Mouse (Mus musculus): ENCODE measurements around the gene Wfdc13. TPM values are rescaled to one million over a fixed set of nuclear protein-coding genes. Genes with fewer than 3 reads are reported as not detected.
"Not testable (repeated sequence)": the region's sequence is repeated elsewhere in the genome, so short reads cannot be mapped to it uniquely, and the experiment has no call there.

Gene Wfdc13
- polyA plus RNA-seq, 1 experiment from 2014 or later: 1.3 TPM

DNA sequence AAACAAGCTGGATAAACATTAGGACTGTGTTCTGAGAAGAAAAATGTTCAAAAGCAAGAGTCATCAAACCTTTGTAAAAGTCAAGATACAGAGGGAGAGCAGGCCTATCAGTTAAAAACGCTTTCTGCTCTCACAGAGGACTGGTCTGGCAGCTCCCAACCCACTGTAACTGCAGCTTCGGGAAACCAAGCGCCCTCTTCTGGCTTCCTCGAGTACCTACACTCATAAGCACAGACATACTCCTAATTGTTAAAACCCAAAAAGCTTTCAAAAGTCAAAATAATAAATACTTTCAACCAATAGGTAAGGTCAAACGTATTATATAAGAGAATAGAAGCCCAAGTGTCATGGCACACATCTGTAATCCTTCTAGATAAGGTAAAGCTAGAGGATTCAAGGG lies 19.3 kb downstream of the Wfdc13 start:
- H3K27me3 ChIP-seq (replicated peaks; ENCODE audit: insufficient read depth, low read length): no peaks in the 10 kb centered on the region
- H3K9ac ChIP-seq (replicated peaks; ENCODE audit: low read depth): no peak overlapping the region
- no peaks in the 10 kb centered on the region for H3K9me3 ChIP-seq (ENCODE audit: low read length)
- no peaks in the 10 kb centered on the region for H3K4me1 ChIP-seq (ENCODE audit: insufficient read depth, low read depth, low read length)
- ATAC-seq (no peak), DNase-seq (ENCODE audit: low spot score) (no peak)
- WGBS: 74% methylated on average over 5 of the region's 5 CpGs
- H3K27ac ChIP-seq (ENCODE audit: low read length): no peak overlapping the region
- TF ChIP-seq CTCF (IDR thresholded peaks at IDR 0.05): no peak
- no peak for TF ChIP-seq EP300 (IDR thresholded peaks at IDR 0.05)
- H3K36me3 ChIP-seq (ENCODE audit: insufficient read depth, low read length): no peaks in the 10 kb centered on the region
- H3K4me3 ChIP-seq (ENCODE audit: low read depth, low read length): no peak overlapping the region
- no peak overlapping the region for H3K4me2 ChIP-seq (replicated peaks; ENCODE audit: low read depth, low read length)

DNA sequence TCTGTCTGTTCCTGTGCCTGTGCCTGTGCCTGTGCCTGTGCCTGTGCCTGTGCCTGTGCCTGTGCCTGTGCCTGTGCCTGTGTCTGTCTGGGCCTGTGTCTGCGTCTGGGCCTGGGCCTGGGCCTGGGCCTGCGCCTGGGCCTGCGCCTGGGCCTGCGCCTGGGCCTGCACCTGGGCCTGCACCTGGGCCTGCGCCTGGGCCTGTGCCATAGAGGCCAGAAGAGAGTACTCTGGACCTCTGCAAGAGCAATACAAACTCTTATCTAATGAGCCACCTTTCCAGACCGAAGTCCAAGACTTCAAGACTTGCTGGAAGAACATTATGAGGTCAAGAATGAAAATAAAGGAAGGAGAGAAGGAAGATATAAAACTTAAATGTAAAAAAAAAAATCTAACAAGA lies 20.4 kb downstream of the Wfdc13 start:
- 85% methylated on average over 6 of the region's 6 CpGs for WGBS
- TF ChIP-seq EP300 (IDR thresholded peaks at IDR 0.05) (no peak), CTCF (IDR thresholded peaks at IDR 0.05) (no peak)
- no peak for ATAC-seq
- H3K4me1 ChIP-seq (ENCODE audit: insufficient read depth, low read depth, low read length): no peaks in the 10 kb centered on the region
- DNase-seq (ENCODE audit: low spot score): no peak
- no peak overlapping the region for H3K9ac ChIP-seq (replicated peaks; ENCODE audit: low read depth)
- no peaks in the 10 kb centered on the region for H3K36me3 ChIP-seq (ENCODE audit: insufficient read depth, low read length)
- no peaks in the 10 kb centered on the region for H3K9me3 ChIP-seq (ENCODE audit: low read length)
- H3K27ac ChIP-seq (ENCODE audit: low read length): no peak overlapping the region
- no peak overlapping the region for H3K4me2 ChIP-seq (replicated peaks; ENCODE audit: low read depth, low read length)
- H3K27me3 ChIP-seq (replicated peaks; ENCODE audit: insufficient read depth, low read length): no peaks in the 10 kb centered on the region
- H3K4me3 ChIP-seq (ENCODE audit: low read depth, low read length): no peak overlapping the region

- no peak for TF ChIP-seq EP300 (IDR thresholded peaks at IDR 0.05)
- TF ChIP-seq CTCF (IDR thresholded peaks at IDR 0.05): no peak
- H3K4me2 ChIP-seq (replicated peaks; ENCODE audit: low read depth, low read length): no peak overlapping the region
- no peak for ATAC-seq
- no peak for DNase-seq (ENCODE audit: low spot score)
- H3K27ac ChIP-seq (ENCODE audit: low read length): no peak overlapping the region
- 88% methylated on average over 14 of the region's 14 CpGs for WGBS
- no peaks in the 10 kb centered on the region for H3K9me3 ChIP-seq (ENCODE audit: low read length)
- no peaks in the 10 kb centered on the region for H3K4me1 ChIP-seq (ENCODE audit: insufficient read depth, low read depth, low read length)
- no peak overlapping the region for H3K9ac ChIP-seq (replicated peaks; ENCODE audit: low read depth)
- no peaks in the 10 kb centered on the region for H3K36me3 ChIP-seq (ENCODE audit: insufficient read depth, low read length)
- no peaks in the 10 kb centered on the region for H3K27me3 ChIP-seq (replicated peaks; ENCODE audit: insufficient read depth, low read length)
- H3K4me3 ChIP-seq (ENCODE audit: low read depth, low read length): no peak overlapping the region
Observed at GRCm38 (mm10) chr2:164705991-164706390, 21.1 kb downstream of the Wfdc13 start.

- H3K36me3 ChIP-seq (ENCODE audit: insufficient read depth, low read length): no peaks in the 10 kb centered on the region
- DNase-seq (ENCODE audit: low spot score) (no peak), ATAC-seq (no peak)
- no peaks in the 10 kb centered on the region for H3K9me3 ChIP-seq (ENCODE audit: low read length)
- TF ChIP-seq EP300 (IDR thresholded peaks at IDR 0.05): no peak
- no peak for TF ChIP-seq CTCF (IDR thresholded peaks at IDR 0.05)
- no peaks in the 10 kb centered on the region for H3K4me1 ChIP-seq (ENCODE audit: insufficient read depth, low read depth, low read length)
- no peak within 1 kb of the TSS for H3K4me3 ChIP-seq (ENCODE audit: low read depth, low read length)
- no peak within 1 kb of the TSS for H3K27ac ChIP-seq (ENCODE audit: low read length)
- H3K4me2 ChIP-seq (replicated peaks; ENCODE audit: low read depth, low read length): no peak within 1 kb of the TSS
- no peaks in the 10 kb centered on the region for H3K27me3 ChIP-seq (replicated peaks; ENCODE audit: insufficient read depth, low read length)
- 71% methylated on average over 6 of the region's 6 CpGs for WGBS
- H3K9ac ChIP-seq (replicated peaks; ENCODE audit: low read depth): no peak within 1 kb of the TSS
Observed at GRCm38 (mm10) chr2:164715005-164715404, 30.1 kb downstream of the Wfdc13 start, which contains the start of gene Spint5. Spint5 (plus strand) TSS chr2:164715305.

DNA sequence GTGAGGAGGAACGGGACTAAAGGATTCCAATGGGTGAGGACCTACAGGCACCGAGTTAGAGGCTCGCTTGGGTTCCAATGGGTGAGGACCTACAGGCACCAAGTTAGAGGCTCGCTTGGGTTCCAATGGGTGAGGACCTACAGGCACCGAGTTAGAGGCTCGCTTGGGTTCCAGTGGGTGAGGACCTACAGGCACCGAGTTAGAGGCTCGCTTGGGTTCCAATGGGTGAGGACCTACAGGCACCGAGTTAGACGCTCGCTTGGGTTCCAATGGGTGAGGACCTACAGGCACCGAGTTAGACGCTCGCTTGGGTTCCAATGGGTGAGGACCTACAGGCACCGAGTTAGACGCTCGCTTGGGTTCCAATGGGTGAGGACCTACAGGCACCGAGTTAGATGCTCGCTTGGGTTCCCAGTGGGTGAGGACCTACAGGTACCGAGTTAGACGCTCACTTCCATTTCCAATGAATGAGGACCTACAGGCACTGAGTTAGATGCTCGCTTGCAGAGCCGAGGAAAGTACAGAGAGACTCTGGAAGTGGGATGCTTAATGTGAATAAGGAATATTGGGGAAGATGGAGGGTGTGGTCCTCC lies 31.4 kb downstream of the Wfdc13 start:
- not testable (repeated sequence) for ATAC-seq; DNase-seq (ENCODE audit: low spot score); H3K27me3 ChIP-seq (replicated peaks; ENCODE audit: insufficient read depth, low read length); H3K4me1 ChIP-seq (ENCODE audit: insufficient read depth, low read depth, low read length); H3K4me3 ChIP-seq (ENCODE audit: low read depth, low read length); H3K9me3 ChIP-seq (ENCODE audit: low read length); H3K36me3 ChIP-seq (ENCODE audit: insufficient read depth, low read length); H3K9ac ChIP-seq (replicated peaks; ENCODE audit: low read depth); H3K27ac ChIP-seq (ENCODE audit: low read length); H3K4me2 ChIP-seq (replicated peaks; ENCODE audit: low read depth, low read length)
- WGBS: 88% methylated on average over 20 of the region's 23 CpGs

DNA sequence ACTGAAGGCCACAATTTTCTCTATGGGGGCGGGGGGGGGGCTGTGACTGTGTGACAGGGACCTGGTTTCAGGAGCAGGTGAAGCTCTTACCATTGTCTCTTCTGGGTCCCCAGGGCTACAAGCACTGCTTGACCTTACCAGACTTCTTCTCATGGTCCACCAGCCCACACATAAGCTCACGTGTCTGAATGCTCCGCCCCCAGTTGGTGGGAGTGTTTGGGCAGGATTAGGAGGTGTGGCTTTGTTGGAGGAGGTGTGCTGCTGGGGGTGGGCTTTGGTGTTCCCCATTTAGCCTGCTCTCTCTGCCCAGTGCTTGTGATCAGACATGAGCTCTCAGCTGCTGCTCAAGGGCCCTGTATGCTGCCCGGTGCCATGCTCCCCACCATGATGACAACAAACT lies 38.4 kb downstream of the Wfdc13 start:
- Histone ChIP-seq H3K4me3 (ENCODE audit: low read depth, low read length) (no peak overlapping the region), H3K9me3 (ENCODE audit: low read length) (no peaks in the 10 kb centered on the region), H3K27me3 (replicated peaks; ENCODE audit: insufficient read depth, low read length) (no peaks in the 10 kb centered on the region), H3K27ac (ENCODE audit: low read length) (no peak overlapping the region), H3K4me1 (ENCODE audit: insufficient read depth, low read depth, low read length) (no peaks in the 10 kb centered on the region), H3K36me3 (ENCODE audit: insufficient read depth, low read length) (no peaks in the 10 kb centered on the region), H3K9ac (replicated peaks; ENCODE audit: low read depth) (no peak overlapping the region), H3K4me2 (replicated peaks; ENCODE audit: low read depth, low read length) (no peak overlapping the region)
- DNase-seq (ENCODE audit: low spot score) (no peak), ATAC-seq (no peak)
- WGBS: 67% methylated on average over 4 of the region's 4 CpGs
- TF ChIP-seq CTCF (IDR thresholded peaks at IDR 0.05): no peak

Measured in lung, postnatal 0 days (tissue).